Mouse (Mus musculus): ENCODE data around the gene Ptges3l.

DNA sequence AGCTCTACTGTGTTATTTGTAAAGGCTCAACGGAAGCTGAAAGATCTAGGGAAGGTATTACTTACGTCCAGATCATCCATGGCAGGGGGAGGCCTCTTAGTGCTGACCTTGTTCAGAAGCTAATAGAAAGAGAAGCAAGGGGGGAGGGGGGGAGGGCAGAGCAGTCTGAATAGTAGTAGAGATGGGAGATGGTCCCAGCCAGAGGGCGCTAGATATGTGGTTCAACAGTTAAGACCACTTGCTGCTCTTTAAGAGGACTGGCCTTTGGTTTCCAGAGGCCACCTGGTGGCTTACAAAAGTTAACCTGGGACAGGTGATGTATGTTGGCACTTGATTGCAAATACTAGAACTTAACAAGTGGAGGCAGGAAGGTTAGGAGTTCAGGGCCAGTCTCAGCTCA is 5.5 kb downstream of the Ptges3l start:
- TF ChIP-seq CTCF (IDR thresholded peaks at IDR 0.05; ENCODE audit: low read depth, low read length) (no peak), GATA1 (IDR thresholded peaks at IDR 0.05; ENCODE audit: borderline replicate concordance, low read length) (no peak)

Measured in G1E (cell line).